Mouse (Mus musculus): ENCODE data around the gene Foxn3.
A peak's percentile ranks its signal among the peaks of the same experiment; 100 is the strongest.

Gene Foxn3

DNA sequence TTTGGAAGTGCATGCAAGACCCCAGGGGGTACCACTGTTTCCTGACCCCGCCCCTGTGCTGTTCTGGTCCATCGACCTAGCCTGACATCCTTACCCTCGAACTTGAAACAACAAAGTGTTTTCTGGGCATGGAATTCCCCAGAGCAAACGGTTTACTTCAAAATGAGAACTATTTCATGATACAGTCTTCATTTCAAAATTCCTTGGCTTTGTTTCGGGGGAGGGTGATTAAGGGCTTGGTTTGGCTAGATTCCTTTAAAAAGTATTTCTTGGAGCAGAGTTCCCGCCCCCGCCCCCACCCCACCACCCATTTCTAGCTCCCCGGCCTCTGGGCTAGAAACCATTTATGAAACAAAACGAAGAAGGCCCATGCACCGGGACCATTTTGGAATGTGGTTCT lies 303.2 kb downstream of the Foxn3 start:
- DNase-seq (ENCODE audit: low read depth, low spot score), result peak; percentile 11

DNA sequence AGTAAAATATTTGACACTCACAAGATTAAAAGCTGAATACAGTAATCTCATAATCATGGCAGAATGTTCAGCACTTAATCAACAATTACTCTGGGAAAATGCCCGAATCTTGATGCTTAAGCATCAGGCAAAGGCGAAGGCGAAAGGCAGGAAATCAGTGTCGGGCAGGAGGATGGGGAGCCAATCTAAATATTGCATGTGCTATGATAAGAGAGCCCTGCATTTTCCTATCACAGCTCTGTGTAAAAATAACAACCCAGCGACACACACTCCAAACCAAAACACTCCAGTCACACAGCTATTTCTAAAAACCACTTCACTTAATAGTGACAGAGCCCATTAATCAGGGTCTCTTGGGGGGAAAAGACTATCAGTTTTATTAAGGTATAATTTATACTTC lies 305.8 kb downstream of the Foxn3 start:
- DNase-seq (ENCODE audit: low read depth, low spot score), result no peak

GRCm38 (mm10) chr12:99256997-99257396 lies 306.4 kb downstream of the Foxn3 start:
- no peak for DNase-seq (ENCODE audit: low read depth, low spot score)

DNA sequence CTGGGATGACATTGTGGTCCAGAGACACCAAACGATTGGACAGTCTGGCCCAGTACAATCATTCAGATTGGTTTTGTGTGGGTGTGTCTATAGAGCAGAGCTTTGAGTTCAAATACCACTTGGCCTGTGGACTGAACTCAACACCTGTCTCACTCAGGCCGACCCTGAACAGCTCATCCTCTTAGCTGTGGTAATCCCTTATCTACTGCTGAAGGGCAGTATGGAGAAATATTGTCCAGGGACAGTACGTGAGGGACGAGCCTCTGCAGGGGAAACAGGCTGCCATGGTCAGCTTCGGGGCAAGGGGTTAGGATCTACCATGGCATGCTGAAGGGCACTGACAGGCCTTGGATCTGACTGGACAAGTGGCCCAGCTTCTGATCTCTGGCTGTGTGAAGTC lies 306.9 kb downstream of the Foxn3 start:
- DNase-seq (ENCODE audit: low read depth, low spot score), result no peak

DNA sequence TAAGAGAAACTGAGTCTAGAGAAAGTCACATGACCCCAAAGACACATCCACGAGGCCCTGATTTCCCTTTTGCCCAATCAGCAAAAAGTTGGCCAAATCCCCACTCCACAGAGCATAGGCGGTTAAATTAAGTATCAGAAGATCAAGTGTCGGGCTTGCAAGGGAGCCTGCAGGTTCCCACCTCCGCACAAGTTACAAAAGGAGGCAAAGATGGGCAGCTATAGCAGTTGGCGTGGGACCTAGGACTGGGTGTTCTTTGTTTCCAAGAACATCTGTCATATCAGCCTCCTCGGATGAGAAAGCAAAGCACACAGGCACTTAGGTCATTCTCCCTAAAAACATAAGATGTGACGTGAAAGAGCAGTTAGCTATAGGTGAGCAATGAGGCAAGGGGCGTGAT lies 308.9 kb downstream of the Foxn3 start:
- no peak for DNase-seq (ENCODE audit: low read depth, low spot score)

GRCm38 (mm10) chr12:99253562-99253961 lies 309.8 kb downstream of the Foxn3 start:
- DNase-seq (ENCODE audit: low read depth, low spot score), result no peak

- no peak for DNase-seq (ENCODE audit: low read depth, low spot score)
Measured at GRCm38 (mm10) chr12:99248606-99249005, 314.8 kb downstream of the Foxn3 start.

GRCm38 (mm10) chr12:99247939-99248338 lies 315.4 kb downstream of the Foxn3 start:
- DNase-seq (ENCODE audit: low read depth, low spot score), result no peak

DNA sequence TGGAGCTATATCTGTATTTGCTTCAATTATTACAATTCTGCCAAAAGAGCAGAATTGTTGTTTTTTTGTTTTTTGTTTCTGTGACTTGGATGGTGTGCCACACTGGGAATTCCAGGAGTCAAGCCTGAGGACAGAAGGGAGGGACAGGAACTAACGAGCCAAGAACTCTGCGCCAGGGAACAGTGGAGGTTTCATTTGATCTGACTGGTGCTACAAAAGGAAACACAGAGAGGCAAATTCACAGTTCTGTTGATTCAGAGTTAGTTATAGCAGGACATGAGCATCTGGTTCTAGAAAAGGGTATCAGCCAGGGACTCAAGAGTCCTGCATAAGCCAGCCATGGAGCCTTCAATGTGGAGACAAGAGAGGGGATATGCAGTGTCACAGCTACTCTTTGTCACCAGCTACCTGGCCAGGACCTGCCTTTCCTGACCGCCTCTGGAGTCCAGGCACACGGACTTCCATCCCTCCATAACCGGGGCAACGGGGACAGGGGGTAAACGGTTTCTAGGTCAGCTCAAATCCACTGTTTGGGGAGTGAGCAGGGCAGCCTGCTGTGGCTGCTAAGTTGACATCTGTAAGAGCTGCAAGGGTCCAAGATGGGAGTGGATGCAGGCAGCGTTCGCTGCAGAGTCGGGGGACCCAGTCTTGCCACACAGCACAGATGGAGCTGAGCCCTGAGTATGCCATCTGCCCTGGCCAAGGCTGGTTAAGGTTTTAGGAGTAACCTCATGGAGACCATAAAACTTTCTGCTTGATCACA lies 316.2 kb downstream of the Foxn3 start:
- no peak for DNase-seq (ENCODE audit: low read depth, low spot score)

- DNase-seq (ENCODE audit: low read depth, low spot score), result no peak
Measured at GRCm38 (mm10) chr12:99244673-99245072, 318.7 kb downstream of the Foxn3 start.

- DNase-seq (ENCODE audit: low read depth, low spot score), result no peak
Measured at GRCm38 (mm10) chr12:99244264-99244663, 319.1 kb downstream of the Foxn3 start.

- peak; percentile 17 for DNase-seq (ENCODE audit: low read depth, low spot score)
Measured at GRCm38 (mm10) chr12:99243316-99243715, 320.1 kb downstream of the Foxn3 start.

GRCm38 (mm10) chr12:99240185-99240726 lies 323.1 kb downstream of the Foxn3 start:
- DNase-seq (ENCODE audit: low read depth, low spot score), result no peak

GRCm38 (mm10) chr12:99239735-99240134 lies 323.6 kb downstream of the Foxn3 start:
- no peak for DNase-seq (ENCODE audit: low read depth, low spot score)

- no peak for DNase-seq (ENCODE audit: low read depth, low spot score)
Measured at GRCm38 (mm10) chr12:99237497-99237896, 325.9 kb downstream of the Foxn3 start.

GRCm38 (mm10) chr12:99234346-99234745 lies 329.0 kb downstream of the Foxn3 start:
- DNase-seq (ENCODE audit: low read depth, low spot score), result no peak

DNA sequence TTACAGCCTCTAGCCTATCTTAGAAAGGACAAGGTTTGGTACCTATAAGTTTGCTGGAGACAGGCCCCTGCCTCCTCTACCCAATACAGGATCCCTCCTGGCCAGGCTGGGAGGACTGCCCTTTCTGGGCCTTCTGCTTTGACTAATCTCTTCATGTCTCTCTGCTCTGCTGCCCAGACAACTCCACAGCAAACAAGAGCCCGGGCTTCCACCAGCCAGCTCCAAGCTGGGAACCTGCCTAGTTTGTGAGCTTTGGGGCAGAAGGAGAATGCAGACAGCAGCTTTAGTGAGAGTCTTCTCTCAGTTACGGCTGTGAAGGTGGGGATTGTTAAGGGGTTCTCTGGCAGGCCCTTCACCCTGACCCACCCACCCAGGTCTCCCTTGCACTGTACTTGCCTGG lies 330.0 kb downstream of the Foxn3 start:
- no peak for DNase-seq (ENCODE audit: low read depth, low spot score)

- no peak for DNase-seq (ENCODE audit: low read depth, low spot score)
Measured at GRCm38 (mm10) chr12:99232478-99232877, 330.9 kb downstream of the Foxn3 start.

DNA sequence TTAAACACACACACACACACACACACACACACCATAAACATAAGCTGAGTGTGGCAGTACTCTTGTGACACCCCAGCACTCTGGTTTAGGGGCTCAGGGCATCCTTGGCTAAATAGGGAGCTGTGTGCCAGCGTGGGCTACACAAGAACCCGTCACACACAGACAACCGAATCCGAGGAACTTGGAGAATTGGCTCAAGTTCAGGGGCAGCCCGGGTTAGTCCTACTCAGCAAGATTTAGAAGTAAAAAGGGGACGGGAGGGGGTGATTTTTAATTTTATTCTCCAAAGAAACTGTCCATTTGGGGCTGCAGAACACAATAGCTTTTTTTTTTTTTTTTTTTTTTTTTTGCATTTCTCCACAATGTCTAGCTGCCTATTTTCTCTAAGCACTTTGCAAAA lies 332.1 kb downstream of the Foxn3 start:
- no peak for DNase-seq (ENCODE audit: low read depth, low spot score)

DNA sequence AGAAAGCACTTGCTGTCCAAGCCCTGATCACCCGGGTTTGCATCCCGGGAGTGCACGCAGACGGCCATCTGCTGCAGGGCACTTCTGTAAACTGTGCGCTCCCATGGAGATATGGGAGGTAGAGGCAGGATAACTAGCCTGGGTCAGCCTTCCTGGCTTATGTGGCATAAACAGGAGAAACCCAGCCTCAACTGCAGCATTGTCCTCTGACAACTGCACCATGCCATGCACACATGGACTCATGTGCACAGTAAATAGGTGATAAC lies 332.7 kb downstream of the Foxn3 start:
- DNase-seq (ENCODE audit: low read depth, low spot score), result no peak

GRCm38 (mm10) chr12:99229973-99230782 lies 333.2 kb downstream of the Foxn3 start:
- DNase-seq (ENCODE audit: low read depth, low spot score), result no peak

DNA sequence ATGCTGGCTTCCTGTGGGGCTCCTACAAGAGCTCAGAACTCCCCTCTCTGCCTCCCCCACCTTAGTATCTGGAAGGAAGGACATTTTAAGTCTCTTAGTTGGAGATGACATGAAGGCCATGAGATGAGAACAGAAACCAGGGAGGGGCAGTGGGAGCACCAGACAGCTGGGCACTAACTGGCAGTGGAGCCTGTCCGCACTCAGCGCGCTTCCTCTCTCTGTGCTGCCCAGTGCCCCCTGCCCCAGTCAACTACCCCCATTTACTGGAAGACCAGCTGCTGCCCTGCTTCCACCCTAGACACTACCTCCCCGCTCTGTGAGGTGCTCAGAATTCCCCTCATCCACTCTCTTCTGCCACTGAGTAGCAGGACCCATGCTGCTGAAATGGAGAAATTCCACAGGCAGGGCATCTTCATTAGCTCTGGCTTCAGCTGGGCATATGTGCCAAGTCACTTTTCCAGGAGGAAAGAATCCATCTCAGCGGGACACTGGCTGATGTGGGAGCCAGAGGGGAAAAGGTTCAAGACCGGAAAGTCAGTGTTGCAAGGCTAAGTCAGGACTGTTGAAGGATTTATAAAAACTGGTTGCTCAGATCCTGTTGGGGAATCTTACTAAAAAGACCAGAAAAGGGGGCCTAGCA lies 335.9 kb downstream of the Foxn3 start:
- no peak for DNase-seq (ENCODE audit: low read depth, low spot score)

All from 3T3-L1 (cell line).